Mouse (Mus musculus) midbrain, embryonic 12.5 days (tissue): ENCODE measurements around the gene Pacsin3. TPM values are rescaled to one million over a fixed set of nuclear protein-coding genes. Genes with fewer than 3 reads are reported as not detected.
"Not testable (repeated sequence)": the region's sequence is repeated elsewhere in the genome, so short reads cannot be mapped to it uniquely, and the experiment has no call there.

Experiments used
- ATAC-seq: fragments of 200-750 bp; cut with Nextera tagmentation; 2 replicates; pipeline ENCODE4 v1.8.0; 2017; ENCODE audit warnings: low read depth, moderate TSS enrichment, moderate library complexity; ENCODE audit not compliant: low FRiP score
- H3K27ac ChIP-seq: fragments of 300-500 bp; sonication (generic); replicated peaks from 2 replicates; pipeline ENCODE4 v1.5.1; 2016; ENCODE audit warnings: mild to moderate bottlenecking
- H3K27me3 ChIP-seq: fragments of 300-500 bp; sonication (generic); 2 replicates; pipeline ENCODE4 v1.6.1; 2016; ENCODE audit warnings: mild to moderate bottlenecking
- H3K36me3 ChIP-seq: fragments of 300-500 bp; sonication (generic); 2 replicates; pipeline ENCODE4 v1.6.1; 2016
- H3K4me1 ChIP-seq: fragments of 300-500 bp; sonication (generic); 2 replicates; pipeline ENCODE4 v1.6.1; 2016
- H3K4me2 ChIP-seq: fragments of 300-500 bp; sonication (generic); replicated peaks from 2 replicates; pipeline ENCODE4 v1.6.1; 2016; ENCODE audit warnings: mild to moderate bottlenecking, moderate library complexity
- H3K4me3 ChIP-seq: fragments of 300-500 bp; sonication (generic); 2 replicates; pipeline ENCODE4 v1.5.1; 2016; ENCODE audit warnings: mild to moderate bottlenecking
- H3K9ac ChIP-seq: fragments of 300-500 bp; sonication (generic); replicated peaks from 2 replicates; pipeline ENCODE4 v1.6.1; 2016; ENCODE audit warnings: mild to moderate bottlenecking, moderate library complexity
- H3K9me3 ChIP-seq: fragments of 300-500 bp; sonication (generic); 2 replicates; pipeline ENCODE4 v1.6.1; 2016; ENCODE audit warnings: mild to moderate bottlenecking
- WGBS: fragments of 180-500 bp; shearing (Covaris S2); methylation state at CpG from one replicate; pipeline ENCODE4 v1.1.7; 2016; 5-methylcytosine and 5-hydroxymethylcytosine counted together
- polyA plus RNA-seq: library from polyadenylated mRNA; unstranded; fragments of >200 nt; fragmentation: Nextera tagmentation; extraction: Ambion mirVana; gene quantifications from 2 replicates; pipeline ENCODE4 v1.2.1, GENCODE M21; 2016

Gene Pacsin3
- polyA plus RNA-seq = 29.1 and 31.0 TPM in 2 replicates

DNA sequence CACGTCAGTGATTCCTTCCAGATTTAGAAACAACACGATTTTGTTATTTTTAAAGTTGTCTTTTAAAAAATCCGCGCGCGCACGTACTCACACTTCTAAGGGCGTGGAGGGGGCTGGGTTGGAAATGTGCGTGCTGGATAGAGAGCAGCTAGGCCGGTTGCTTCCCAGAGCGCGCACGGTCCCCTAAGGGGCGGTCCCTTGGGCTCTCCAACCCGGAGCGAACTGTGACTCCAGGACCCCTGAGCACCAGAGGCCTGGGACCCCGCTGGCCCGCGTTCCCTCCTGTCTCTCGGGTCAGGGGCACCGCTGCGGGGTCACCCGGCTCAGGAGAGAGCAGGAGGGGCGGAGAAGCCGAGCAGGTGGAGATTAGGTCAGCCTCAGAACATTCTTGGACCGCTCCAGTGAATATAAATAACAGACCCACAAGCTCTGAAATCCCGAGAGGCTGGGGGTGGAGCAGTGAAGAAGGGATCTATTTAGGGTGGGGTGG is at the start of gene Pacsin3:
Gene Pacsin3 (plus strand): TSS at position 294 of the 490 bp plus-strand sequence.
- Histone ChIP-seq H3K27me3 (peaks cover 39% of the 10 kb centered on the region), H3K36me3 (no peaks in the 10 kb centered on the region), H3K27ac (peak within 1 kb of the TSS; percentile 26; the same call in 1 of the 2 replicates), H3K9me3 (no peaks in the 10 kb centered on the region), H3K4me3 (peak within 1 kb of the TSS; percentile 60), H3K9ac (peak within 1 kb of the TSS; percentile 72), H3K4me1 (peaks cover 37% of the 10 kb centered on the region), H3K4me2 (peak within 1 kb of the TSS; percentile 99)
- peak; percentile 52; the same call in 1 of the 2 replicates for ATAC-seq
- WGBS = under 1% methylated on average over 27 of the region's 27 CpGs

DNA sequence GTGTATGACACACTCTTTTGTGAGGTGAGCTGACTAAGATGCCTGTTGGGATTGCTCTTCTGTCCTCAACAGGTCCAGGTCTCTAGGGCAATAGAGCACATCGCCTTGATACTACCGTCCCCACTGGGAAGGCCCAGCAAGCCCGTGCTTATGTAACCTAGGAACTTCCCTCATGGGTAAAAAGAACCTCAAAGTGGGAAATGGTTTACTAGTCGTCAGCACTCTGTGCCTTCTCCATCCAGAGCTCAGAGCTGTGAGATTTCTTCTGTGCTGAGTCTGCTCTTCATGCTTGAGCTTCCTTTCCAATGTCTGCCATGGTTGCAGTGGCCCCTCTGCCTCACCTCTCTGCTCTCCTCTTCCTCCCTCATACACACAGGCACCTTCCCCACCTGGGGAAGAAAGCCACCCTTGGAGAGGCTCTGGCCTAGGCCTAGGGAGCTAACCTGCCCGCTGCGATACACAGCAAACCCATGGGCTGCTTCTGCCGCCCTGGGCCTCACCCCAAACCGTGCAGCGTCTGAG is 49.4 kb upstream of the Pacsin3 start:
- no peak overlapping the region for H3K4me3 ChIP-seq
- peaks cover 63% of the 10 kb centered on the region for H3K36me3 ChIP-seq
- WGBS = 94% methylated on average over 9 of the region's 9 CpGs
- no peak overlapping the region for H3K4me2 ChIP-seq
- no peaks in the 10 kb centered on the region for H3K9me3 ChIP-seq
- H3K4me1 ChIP-seq = peaks cover 25% of the 10 kb centered on the region
- no peak overlapping the region for H3K9ac ChIP-seq
- H3K27me3 ChIP-seq = no peaks in the 10 kb centered on the region
- H3K27ac ChIP-seq = no peak overlapping the region
- no peak for ATAC-seq

DNA sequence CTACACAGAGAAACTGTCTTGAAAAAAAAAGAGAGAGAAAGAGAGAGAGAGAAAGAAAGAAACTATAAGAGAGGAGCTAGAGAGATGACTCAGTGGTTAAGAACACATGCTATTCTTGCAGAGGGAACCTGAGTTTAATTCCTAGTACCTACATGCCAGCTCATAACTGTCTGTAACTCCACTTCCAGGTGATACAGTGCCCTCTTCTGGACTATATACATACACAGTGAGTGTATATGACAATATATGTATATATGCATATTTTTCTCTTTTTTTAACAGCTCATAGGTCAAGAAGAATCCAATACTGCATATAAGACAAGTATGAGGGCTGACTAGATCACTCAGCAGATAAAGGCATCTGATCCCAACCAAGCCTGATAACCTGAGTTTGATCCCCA is 42.4 kb upstream of the Pacsin3 start:
- H3K36me3 ChIP-seq = peaks cover 75% of the 10 kb centered on the region
- ATAC-seq = no peak
- H3K4me1 ChIP-seq = no peaks in the 10 kb centered on the region; the same call in 1 of the 2 replicates
- no peaks in the 10 kb centered on the region for H3K27me3 ChIP-seq
- no peak overlapping the region for H3K27ac ChIP-seq
- no peak overlapping the region for H3K9ac ChIP-seq
- H3K4me2 ChIP-seq = no peak overlapping the region
- H3K9me3 ChIP-seq = no peaks in the 10 kb centered on the region
- no peak overlapping the region for H3K4me3 ChIP-seq

DNA sequence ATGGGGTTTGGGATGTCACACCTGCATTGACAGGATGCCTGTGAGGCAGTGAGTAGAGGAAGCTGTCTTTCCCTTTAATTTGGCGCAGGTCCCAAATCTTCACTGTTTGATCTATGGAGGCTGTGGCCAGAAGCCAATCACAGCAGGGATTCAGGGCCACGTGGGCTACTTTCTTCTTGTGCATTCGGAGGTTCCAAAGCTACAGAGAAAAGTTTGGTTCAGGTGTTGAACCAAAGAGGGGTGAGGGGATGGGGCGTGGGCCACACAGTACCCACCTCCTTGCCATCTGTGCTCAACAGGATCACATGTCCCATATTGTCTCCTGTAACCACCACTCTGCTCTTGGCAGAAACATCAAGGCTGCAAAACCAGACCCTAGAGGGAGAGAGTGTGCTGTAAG is 38.7 kb upstream of the Pacsin3 start:
- peaks cover 40% of the 10 kb centered on the region for H3K36me3 ChIP-seq
- WGBS = 78% methylated on average over 4 of the region's 4 CpGs

DNA sequence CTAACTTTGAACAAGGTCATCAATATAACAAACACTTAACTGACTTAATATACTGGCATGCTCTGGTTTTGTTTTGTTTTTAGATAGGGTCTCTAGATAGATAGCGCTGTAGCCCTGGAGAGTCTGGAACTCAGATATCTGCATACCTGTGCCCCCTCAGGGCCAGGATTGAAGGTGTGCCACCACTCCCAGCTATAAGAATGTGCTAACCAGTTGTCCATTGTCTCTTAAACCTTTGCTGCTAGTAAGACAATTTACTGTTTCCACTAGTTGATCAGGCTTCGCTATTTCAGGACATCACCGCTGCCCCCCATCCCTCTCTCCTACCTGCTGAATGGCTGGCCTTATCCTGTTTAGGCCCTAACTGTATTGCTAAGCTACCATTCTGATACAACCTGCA is 35.3 kb upstream of the Pacsin3 start:
- ATAC-seq = no peak
- no peak overlapping the region for H3K9ac ChIP-seq
- H3K4me3 ChIP-seq = no peak overlapping the region
- no peaks in the 10 kb centered on the region for H3K27me3 ChIP-seq
- no peak overlapping the region for H3K27ac ChIP-seq
- no peaks in the 10 kb centered on the region for H3K9me3 ChIP-seq
- WGBS = 94% methylated on average over 3 of the region's 3 CpGs
- H3K36me3 ChIP-seq = peaks cover 16% of the 10 kb centered on the region
- no peaks in the 10 kb centered on the region; the same call in 1 of the 2 replicates for H3K4me1 ChIP-seq
- H3K4me2 ChIP-seq = no peak overlapping the region

More for the DNA sequence above, 38.7 kb upstream of the Pacsin3 start:
- Histone ChIP-seq H3K9me3 (no peaks in the 10 kb centered on the region), H3K27me3 (no peaks in the 10 kb centered on the region), H3K4me3 (no peak overlapping the region), H3K4me1 (no peaks in the 10 kb centered on the region; the same call in 1 of the 2 replicates), H3K9ac (no peak overlapping the region), H3K4me2 (no peak overlapping the region), H3K27ac (no peak overlapping the region)
- no peak for ATAC-seq

DNA sequence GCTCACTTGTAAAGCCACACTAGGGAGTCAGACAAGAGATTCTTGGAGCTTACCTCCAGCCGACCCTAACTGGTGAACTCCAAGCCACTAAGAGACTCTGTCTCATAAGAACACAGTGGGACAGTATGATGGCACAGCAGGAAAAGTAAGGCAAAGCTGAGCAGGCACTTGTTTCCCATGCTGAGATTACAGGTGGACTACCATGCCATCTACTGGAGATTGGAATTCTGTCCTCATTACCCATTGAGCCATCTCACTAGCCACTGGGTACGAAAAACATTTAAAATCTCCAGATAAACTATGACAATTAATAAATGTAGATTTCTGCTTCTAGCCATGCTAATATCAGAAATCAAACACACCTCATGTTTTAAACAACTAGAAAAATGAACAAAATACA is 32.1 kb upstream of the Pacsin3 start:
- H3K4me3 ChIP-seq = no peak overlapping the region
- H3K4me1 ChIP-seq = no peaks in the 10 kb centered on the region
- H3K27me3 ChIP-seq = no peaks in the 10 kb centered on the region
- no peaks in the 10 kb centered on the region for H3K36me3 ChIP-seq
- no peak overlapping the region for H3K27ac ChIP-seq
- no peak for ATAC-seq
- H3K9me3 ChIP-seq = no peaks in the 10 kb centered on the region
- WGBS = 80% methylated on average over 2 of the region's 2 CpGs
- no peak overlapping the region for H3K4me2 ChIP-seq
- no peak overlapping the region for H3K9ac ChIP-seq

DNA sequence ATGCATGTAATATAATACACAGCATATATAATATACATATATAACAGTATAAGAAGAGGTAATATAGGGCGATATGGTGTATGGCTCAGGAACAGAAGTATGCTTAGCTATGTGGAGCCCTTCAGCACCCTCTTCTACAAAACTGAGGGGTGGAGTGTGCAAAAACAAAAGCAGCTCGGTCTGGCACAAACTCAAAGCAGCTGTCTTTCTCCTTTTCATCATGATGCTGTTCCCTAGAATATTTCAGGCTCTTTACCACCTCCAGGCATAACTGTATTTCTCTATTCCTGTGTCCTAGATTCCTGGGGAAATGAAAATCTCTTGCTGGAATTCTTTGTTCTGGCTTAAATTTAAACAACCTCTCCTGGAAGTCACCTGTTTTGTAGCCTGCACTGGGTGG is 26.0 kb upstream of the Pacsin3 start:
- no peaks in the 10 kb centered on the region for H3K4me1 ChIP-seq
- no peak overlapping the region for H3K9ac ChIP-seq
- no peaks in the 10 kb centered on the region for H3K36me3 ChIP-seq
- no peak overlapping the region for H3K27ac ChIP-seq
- no peak for ATAC-seq
- H3K27me3 ChIP-seq = no peaks in the 10 kb centered on the region
- H3K9me3 ChIP-seq = no peaks in the 10 kb centered on the region
- WGBS = 85% methylated on average over 2 of the region's 2 CpGs
- no peak overlapping the region for H3K4me2 ChIP-seq
- no peak overlapping the region for H3K4me3 ChIP-seq

DNA sequence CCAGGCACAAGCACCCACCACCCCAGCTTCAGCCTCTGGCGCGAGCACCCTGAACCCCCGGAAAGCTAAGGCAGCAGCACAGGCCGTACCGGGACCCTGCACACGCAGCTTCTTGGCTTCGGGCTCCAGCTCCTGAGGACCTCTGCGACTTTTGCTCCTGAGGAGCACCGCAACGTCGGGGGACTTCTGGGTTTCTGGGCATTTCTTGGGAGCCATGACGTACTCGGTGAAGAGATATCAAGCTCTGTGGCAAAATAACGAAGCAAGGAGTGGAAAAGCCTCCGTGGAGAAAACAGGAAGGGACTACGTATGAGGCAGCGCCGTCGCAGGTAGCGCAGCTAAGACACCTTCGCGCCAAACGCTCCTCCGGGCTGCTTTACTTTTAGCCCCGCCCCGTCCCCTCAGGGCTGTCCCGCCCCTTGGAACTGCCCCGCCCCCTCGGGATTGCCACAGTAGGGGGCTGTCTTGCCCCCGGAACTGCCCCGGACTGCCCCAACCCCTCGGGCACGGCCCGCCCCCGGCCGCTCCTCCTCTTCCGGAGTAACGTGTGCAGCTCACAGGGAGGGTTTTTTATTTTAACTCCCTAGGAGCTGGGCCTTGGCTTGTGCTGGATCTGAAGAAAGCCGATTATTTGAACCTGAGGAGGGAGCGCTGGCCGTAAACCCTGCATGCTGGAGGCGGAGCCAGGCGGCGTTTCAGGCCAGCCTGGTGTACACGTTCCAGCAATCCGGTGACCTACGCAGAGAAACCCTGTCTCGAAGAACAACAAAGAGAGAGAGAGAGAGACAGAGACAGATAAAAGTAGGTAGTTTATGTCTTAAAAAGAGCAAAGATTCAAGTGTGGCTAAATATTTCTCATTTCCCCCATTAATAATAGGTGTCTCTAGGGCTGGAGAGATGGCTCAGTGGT is 18.9 kb upstream of the Pacsin3 start, which contains the start of gene Ddb2:
Gene Ddb2 (minus strand): TSS at position 382 of the 910 bp plus-strand sequence.
- no peaks in the 10 kb centered on the region for H3K27me3 ChIP-seq
- H3K4me3 ChIP-seq = peak within 1 kb of the TSS; percentile 53
- no peaks in the 10 kb centered on the region for H3K9me3 ChIP-seq
- H3K36me3 ChIP-seq = no peaks in the 10 kb centered on the region
- peak within 1 kb of the TSS; percentile 83 for H3K27ac ChIP-seq
- peak within 1 kb of the TSS; percentile 71 for H3K4me2 ChIP-seq
- ATAC-seq = peak; percentile 98
- peaks cover 3% of the 10 kb centered on the region; the same call in 1 of the 2 replicates for H3K4me1 ChIP-seq
- under 1% methylated on average over 48 of the region's 48 CpGs for WGBS
- H3K9ac ChIP-seq = peak within 1 kb of the TSS; percentile 57

DNA sequence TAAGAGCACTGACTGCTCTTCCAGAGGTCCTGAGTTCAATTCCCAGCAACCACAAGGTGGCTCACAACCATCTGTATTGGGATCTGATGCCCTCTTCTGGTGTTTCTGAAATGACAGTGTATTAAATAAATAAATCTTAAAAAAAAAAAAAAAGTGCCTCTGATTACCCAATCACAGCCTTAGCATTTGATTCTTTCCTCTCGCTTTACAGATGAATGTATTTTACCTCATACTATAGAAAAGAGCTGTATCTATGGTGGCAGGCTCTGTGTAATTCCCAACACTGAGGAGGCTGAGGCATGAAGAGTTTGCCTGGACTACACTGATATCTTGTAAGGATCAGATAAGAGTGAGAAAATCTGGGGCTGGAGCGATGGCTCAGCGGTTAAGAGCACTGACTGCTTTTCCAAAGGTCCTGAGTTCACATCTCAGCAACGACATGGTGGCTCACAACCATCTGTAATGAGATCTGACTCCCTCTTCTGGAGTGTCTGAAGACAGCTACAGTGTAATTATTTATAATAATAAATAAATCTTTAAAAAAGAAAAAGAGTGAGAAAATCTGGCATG is 18.2 kb upstream of the Pacsin3 start:
- peak overlapping the region; percentile 71 for H3K4me2 ChIP-seq
- H3K4me1 ChIP-seq, H3K9me3 ChIP-seq, H3K36me3 ChIP-seq, H3K27me3 ChIP-seq, ATAC-seq: not testable (repeated sequence)
- WGBS = 31% methylated on average over 4 of the region's 4 CpGs
- H3K27ac ChIP-seq = peak overlapping the region; percentile 83
- peak overlapping the region; percentile 53 for H3K4me3 ChIP-seq
- peak overlapping the region; percentile 57; the same call in 1 of the 2 replicates for H3K9ac ChIP-seq

DNA sequence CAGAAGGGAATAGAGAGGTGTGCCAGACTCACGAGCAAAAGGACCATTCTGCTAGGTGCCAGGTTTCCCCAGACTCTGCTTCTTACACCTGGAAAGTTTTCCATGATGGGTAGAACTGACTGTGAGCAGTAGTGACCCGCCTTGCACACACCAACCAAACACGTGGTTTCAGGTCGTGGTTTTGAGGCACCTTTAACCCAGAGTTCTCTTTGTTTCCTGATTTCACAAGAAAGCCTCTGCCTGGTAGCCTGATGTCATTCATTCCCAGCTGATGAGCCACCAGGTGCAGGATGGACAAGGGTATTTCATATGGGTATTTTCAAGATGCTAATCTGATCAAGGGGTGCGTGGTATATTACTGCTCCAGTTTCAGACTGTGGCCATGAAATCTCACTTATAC is 13.2 kb upstream of the Pacsin3 start:
- no peak overlapping the region for H3K9ac ChIP-seq
- H3K36me3 ChIP-seq = no peaks in the 10 kb centered on the region
- no peak overlapping the region for H3K4me3 ChIP-seq
- no peak overlapping the region for H3K27ac ChIP-seq
- H3K9me3 ChIP-seq = no peaks in the 10 kb centered on the region
- 74% methylated on average over 5 of the region's 5 CpGs for WGBS
- no peak overlapping the region for H3K4me2 ChIP-seq
- peaks cover 3% of the 10 kb centered on the region; the same call in 1 of the 2 replicates for H3K4me1 ChIP-seq
- no peak for ATAC-seq
- H3K27me3 ChIP-seq = no peaks in the 10 kb centered on the region

DNA sequence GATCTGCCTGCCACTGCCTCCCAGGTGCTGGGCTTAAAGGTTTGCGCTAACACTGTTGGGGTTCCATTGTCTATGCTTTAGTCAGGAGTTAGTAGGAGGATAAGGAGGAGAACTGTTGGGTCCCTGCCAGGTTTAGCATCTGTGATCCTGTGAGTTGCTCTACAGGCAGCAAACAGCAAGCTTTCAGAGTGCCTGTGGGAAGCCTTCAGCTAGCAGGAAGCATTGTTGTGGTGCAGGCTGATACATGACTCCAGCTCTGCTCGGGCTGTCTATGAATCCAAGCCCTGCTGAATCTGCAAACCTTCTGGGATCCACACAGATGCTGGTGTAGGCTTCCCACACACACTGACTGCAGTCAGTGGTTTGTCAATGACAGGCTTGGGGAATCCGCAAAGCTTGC is 12.3 kb upstream of the Pacsin3 start:
- ATAC-seq = no peak
- H3K9me3 ChIP-seq = no peaks in the 10 kb centered on the region
- H3K36me3 ChIP-seq = no peaks in the 10 kb centered on the region
- H3K9ac ChIP-seq = no peak overlapping the region
- no peak overlapping the region for H3K4me2 ChIP-seq
- H3K4me1 ChIP-seq = no peaks in the 10 kb centered on the region
- H3K4me3 ChIP-seq = no peak overlapping the region
- no peak overlapping the region for H3K27ac ChIP-seq
- no peaks in the 10 kb centered on the region for H3K27me3 ChIP-seq
- WGBS = 53% methylated on average over 3 of the region's 3 CpGs
